Mouse (Mus musculus): ENCODE results near the gene Gm21961.

GRCm38 (mm10) chr15:65017971-65018370, 3.3 kb upstream of the Gm21961 start:
- TF ChIP-seq CTCF (IDR thresholded peaks at IDR 0.05; ENCODE audit: borderline replicate concordance, control insufficient read depth, extremely low read depth, insufficient read depth, low read length, poor library complexity), result no peak
- TF ChIP-seq POLR2A (IDR thresholded peaks at IDR 0.05; ENCODE audit: control insufficient read depth, extremely low read depth, insufficient read depth, low read length, poor library complexity), result no peak

All from thymus, adult 2 months (tissue).